Mouse (Mus musculus) spleen, adult 2 months (tissue): ENCODE measurements around the gene Zdhhc25. TPM values are rescaled to one million over a fixed set of nuclear protein-coding genes. Genes with fewer than 3 reads are reported as not detected.

Experiments
- DNase-seq, 2 experiments: peaks; one replicate each; pipeline versions ENCODE4 v3.0.0 to v3.0.0-alpha.2; 2012 to 2021; ENCODE audit warnings: low spot score in 2 of 2, low read depth in 1 of 2
- H3K27ac ChIP-seq: fragments of 200-500 bp; 2 replicates; pipeline ENCODE4 v1.5.1; 2012; ENCODE audit warnings: low read length, inconsistent platforms; ENCODE audit not compliant: insufficient read depth
- H3K27me3 ChIP-seq: fragments of 200-500 bp; 2 replicates; pipeline ENCODE4 v1.6.1; 2012; ENCODE audit warnings: mild to moderate bottlenecking, moderate library complexity, low read length, inconsistent platforms; ENCODE audit not compliant: control insufficient read depth, insufficient read depth
- H3K36me3 ChIP-seq: fragments of 200-500 bp; 2 replicates; pipeline ENCODE4 v1.6.1; 2012; ENCODE audit warnings: mild to moderate bottlenecking, low read length, inconsistent platforms; ENCODE audit not compliant: control insufficient read depth, insufficient read depth
- H3K4me1 ChIP-seq: fragments of 200-500 bp; 2 replicates; pipeline ENCODE4 v1.6.1; 2011; ENCODE audit warnings: inconsistent platforms; ENCODE audit not compliant: control insufficient read depth, insufficient read depth, insufficient read length
- H3K4me3 ChIP-seq: fragments of 200-500 bp; 2 replicates; pipeline ENCODE4 v1.5.1; 2011; ENCODE audit warnings: mild to moderate bottlenecking, inconsistent platforms; ENCODE audit not compliant: insufficient read depth, insufficient read length; ENCODE audit errors: extremely low read depth
- CTCF ChIP-seq: fragments of 200-500 bp; IDR thresholded peaks from 2 replicates; pipeline ENCODE4 v1.5.1; 2011; ENCODE audit warnings: mild to moderate bottlenecking, inconsistent platforms; ENCODE audit not compliant: insufficient read depth, insufficient read length, insufficient replicate concordance; ENCODE audit errors: extremely low read depth
- POLR2A ChIP-seq: fragments of 200-500 bp; IDR thresholded peaks from 2 replicates; pipeline ENCODE4 v1.6.1; 2011; ENCODE audit warnings: low read depth, low read length, inconsistent platforms
- WGBS: fragments of 180-500 bp; shearing (Covaris S2); methylation state at CpG from one replicate; pipeline ENCODE4 v1.1.7; 2018; 5-methylcytosine and 5-hydroxymethylcytosine counted together
- polyA plus RNA-seq: library from polyadenylated mRNA; depleted of rRNA; stranded (reverse); fragments of >200 nt; gene quantifications from 2 replicates; pipeline ENCODE4 v1.2.3, GENCODE M21; 2012

The Zdhhc25 gene
- polyA plus RNA-seq, 1 experiment, result not detected

GRCm38 (mm10) chr15:88570697-88571096 is 29.4 kb upstream of the Zdhhc25 start:
- no peak overlapping the region for H3K27ac ChIP-seq
- H3K4me3 ChIP-seq, result no peak overlapping the region
- no peak for TF ChIP-seq CTCF
- TF ChIP-seq POLR2A, result no peak
- no peak for DNase-seq
- H3K4me1 ChIP-seq, result no peaks in the 10 kb centered on the region
- H3K27me3 ChIP-seq, result no peaks in the 10 kb centered on the region
- 86% methylated on average over 17 of the region's 17 CpGs for WGBS
- H3K36me3 ChIP-seq, result no peaks in the 10 kb centered on the region

GRCm38 (mm10) chr15:88579461-88579860 is 20.6 kb upstream of the Zdhhc25 start:
- TF ChIP-seq CTCF, result no peak
- no peak for TF ChIP-seq POLR2A
- WGBS, result 82% methylated on average over 6 of the region's 6 CpGs
- no peak overlapping the region for H3K4me3 ChIP-seq
- no peaks in the 10 kb centered on the region for H3K36me3 ChIP-seq
- DNase-seq, result no peak
- H3K27me3 ChIP-seq, result no peaks in the 10 kb centered on the region
- no peak overlapping the region for H3K27ac ChIP-seq
- H3K4me1 ChIP-seq, result no peaks in the 10 kb centered on the region

GRCm38 (mm10) chr15:88602496-88602895 is 2.4 kb downstream of the Zdhhc25 start:
- Histone ChIP-seq H3K27me3 (no peaks in the 10 kb centered on the region), H3K4me1 (no peaks in the 10 kb centered on the region), H3K27ac (no peak overlapping the region), H3K4me3 (no peak overlapping the region), H3K36me3 (no peaks in the 10 kb centered on the region)
- TF ChIP-seq POLR2A (no peak), CTCF (no peak)
- no peak for DNase-seq
- WGBS, result 88% methylated on average over 3 of the region's 3 CpGs

GRCm38 (mm10) chr15:88603091-88603732 is 3.1 kb downstream of the Zdhhc25 start:
- Histone ChIP-seq H3K27ac (no peak overlapping the region), H3K4me3 (no peak overlapping the region), H3K4me1 (no peaks in the 10 kb centered on the region), H3K27me3 (no peaks in the 10 kb centered on the region), H3K36me3 (no peaks in the 10 kb centered on the region)
- no peak for TF ChIP-seq POLR2A
- TF ChIP-seq CTCF, result no peak
- no peak for DNase-seq
- 79% methylated on average over 9 of the region's 9 CpGs for WGBS

GRCm38 (mm10) chr15:88603733-88604119 is 3.6 kb downstream of the Zdhhc25 start:
- 89% methylated on average over 1 of the region's 1 CpGs for WGBS
- no peaks in the 10 kb centered on the region for H3K36me3 ChIP-seq
- no peaks in the 10 kb centered on the region for H3K27me3 ChIP-seq
- DNase-seq, result no peak
- H3K4me1 ChIP-seq, result no peaks in the 10 kb centered on the region
- TF ChIP-seq CTCF, result no peak
- TF ChIP-seq POLR2A, result no peak
- no peak overlapping the region for H3K4me3 ChIP-seq
- no peak overlapping the region for H3K27ac ChIP-seq

- Histone ChIP-seq H3K27ac (no peak overlapping the region), H3K27me3 (no peaks in the 10 kb centered on the region), H3K4me1 (no peaks in the 10 kb centered on the region), H3K4me3 (no peak overlapping the region), H3K36me3 (no peaks in the 10 kb centered on the region)
- DNase-seq, result no peak
- no peak for TF ChIP-seq CTCF
- no peak for TF ChIP-seq POLR2A
- 88% methylated on average over 17 of the region's 17 CpGs for WGBS
Measured at GRCm38 (mm10) chr15:88604669-88605414, 4.7 kb downstream of the Zdhhc25 start.

- 81% methylated on average over 5 of the region's 5 CpGs for WGBS
- TF ChIP-seq POLR2A (no peak), CTCF (no peak)
- no peak overlapping the region for H3K4me3 ChIP-seq
- H3K36me3 ChIP-seq, result no peaks in the 10 kb centered on the region
- no peak overlapping the region for H3K27ac ChIP-seq
- H3K4me1 ChIP-seq, result no peaks in the 10 kb centered on the region
- no peaks in the 10 kb centered on the region for H3K27me3 ChIP-seq
- DNase-seq, result no peak
Measured at GRCm38 (mm10) chr15:88605415-88605785, 5.3 kb downstream of the Zdhhc25 start.
